In genomic region chr6:97006513-97007094, GRCm38 (mm10) we compare ENCODE assay signal across 9 mouse cellular contexts. TPM values are rescaled to one million over a fixed set of nuclear protein-coding genes. Genes with fewer than 3 reads are reported as not detected.
DNase-seq lines count a peak whose midpoint lies in the region; ATAC-seq and TF ChIP-seq lines count a peak whose summit lies in the region.
"Had no signal": no experiment of that assay in that cellular context is flagged by ENCODE, and none has a peak within 500 bp of the region (broad histone marks: within the 10 kb centered on the region; RNA-seq: fewer than 3 reads in every experiment).

No protein-coding gene starts in this region.

- 45% methylated on average over 8 of the region's 8 CpGs for WGBS in hindbrain, embryonic 14.5 days
- whole genome bisulfite sequencing in hindbrain, embryonic 16.5 days = 43% methylated on average over 8 of the region's 8 CpGs
- 35% methylated on average over 8 of the region's 8 CpGs for WGBS in midbrain, postnatal 0 days

- H3K9ac ChIP-seq in hindbrain, embryonic 14.5 days = no peak overlapping the region
- no peak overlapping the region for H3K9ac ChIP-seq in hindbrain, embryonic 16.5 days (ENCODE audit: low read depth, low read length)
- no peak overlapping the region for H3K9ac ChIP-seq in midbrain, postnatal 0 days (replicated peaks; ENCODE audit: low read length, poor library complexity, severe bottlenecking)
- H3K9ac ChIP-seq: embryonic facial prominence, embryonic 15.5 days had no signal

- peak; percentile 99 for TF ChIP-seq CTCF in midbrain, postnatal 0 days (IDR thresholded peaks at IDR 0.05)

- DNase-seq in hindbrain, embryonic 14.5 days (ENCODE audit: low spot score) = peak; percentile 86
- DNase-seq in MN1 (ENCODE audit: low spot score) = peak; percentile 55
- DNase-seq in cerebellum, adult 11-12 months = peak; percentile 7
- DNase-seq in frontal cortex, adult 2 months (ENCODE audit: extremely low spot score in 1 of 2, low spot score in 1 of 2) = peak; percentile 5 to 82
- DNase-seq in layer of hippocampus, postnatal 14 days (ENCODE audit: low spot score in 2 of 2) = peak; percentile 54 to 62
- peak; percentile 83 for DNase-seq in midbrain, postnatal 0 days (ENCODE audit: low spot score)
- peak; percentile 27 for DNase-seq in testis, postnatal 14 days (ENCODE audit: low spot score)

- H3K36me3 ChIP-seq in hindbrain, embryonic 14.5 days (replicated peaks; ENCODE audit: control insufficient read depth, insufficient read depth) = no peaks in the 10 kb centered on the region
- no peaks in the 10 kb centered on the region for H3K36me3 ChIP-seq in hindbrain, embryonic 16.5 days (ENCODE audit: control insufficient read depth, insufficient read depth, low read length)
- H3K36me3 ChIP-seq in midbrain, postnatal 0 days (ENCODE audit: insufficient read depth, low read length) = no peaks in the 10 kb centered on the region
- H3K36me3 ChIP-seq: embryonic facial prominence, embryonic 15.5 days had no signal

- H3K4me1 ChIP-seq in hindbrain, embryonic 14.5 days (replicated peaks; ENCODE audit: control insufficient read depth, insufficient read depth, low read length) = no peaks in the 10 kb centered on the region
- no peaks in the 10 kb centered on the region for H3K4me1 ChIP-seq in hindbrain, embryonic 16.5 days (ENCODE audit: control insufficient read depth, insufficient read depth, low read depth, low read length)
- H3K4me1 ChIP-seq in midbrain, postnatal 0 days (ENCODE audit: insufficient read depth, low read length) = no peaks in the 10 kb centered on the region
- H3K4me1 ChIP-seq: embryonic facial prominence, embryonic 15.5 days had no signal

- H3K27me3 ChIP-seq in hindbrain, embryonic 14.5 days (ENCODE audit: control insufficient read depth, insufficient read depth, low read length) = no peaks in the 10 kb centered on the region
- no peaks in the 10 kb centered on the region; the same call in 1 of the 2 replicates for H3K27me3 ChIP-seq in hindbrain, embryonic 16.5 days (replicated peaks; ENCODE audit: control insufficient read depth, insufficient read depth, low read length)
- no peaks in the 10 kb centered on the region for H3K27me3 ChIP-seq in midbrain, postnatal 0 days (ENCODE audit: insufficient read depth, low read length)
- H3K27me3 ChIP-seq: embryonic facial prominence, embryonic 15.5 days had no signal

- H3K4me2 ChIP-seq in hindbrain, embryonic 14.5 days (replicated peaks) = no peak overlapping the region
- H3K4me2 ChIP-seq in hindbrain, embryonic 16.5 days (ENCODE audit: low read length) = no peak overlapping the region
- H3K4me2 ChIP-seq in midbrain, postnatal 0 days (ENCODE audit: low read depth, low read length, poor library complexity, severe bottlenecking) = no peak overlapping the region
- H3K4me2 ChIP-seq: embryonic facial prominence, embryonic 15.5 days had no signal

- no peak overlapping the region for H3K4me3 ChIP-seq in hindbrain, embryonic 14.5 days (replicated peaks; ENCODE audit: low read length)
- no peak overlapping the region for H3K4me3 ChIP-seq in hindbrain, embryonic 16.5 days (ENCODE audit: low read length)
- H3K4me3 ChIP-seq in midbrain, postnatal 0 days (ENCODE audit: low read depth, low read length) = no peak overlapping the region
- H3K4me3 ChIP-seq: embryonic facial prominence, embryonic 15.5 days had no signal

- H3K9me3 ChIP-seq in hindbrain, embryonic 14.5 days (ENCODE audit: control insufficient read depth, low read length) = no peaks in the 10 kb centered on the region
- no peaks in the 10 kb centered on the region for H3K9me3 ChIP-seq in hindbrain, embryonic 16.5 days (ENCODE audit: control insufficient read depth, low read length)
- no peaks in the 10 kb centered on the region for H3K9me3 ChIP-seq in midbrain, postnatal 0 days (ENCODE audit: low read length)
- H3K9me3 ChIP-seq: embryonic facial prominence, embryonic 15.5 days had no signal

- H3K27ac ChIP-seq in hindbrain, embryonic 14.5 days = no peak overlapping the region
- H3K27ac ChIP-seq in hindbrain, embryonic 16.5 days (ENCODE audit: low read depth, low read length) = no peak overlapping the region
- H3K27ac ChIP-seq in midbrain, postnatal 0 days (ENCODE audit: low read depth, low read length) = no peak overlapping the region
- H3K27ac ChIP-seq: embryonic facial prominence, embryonic 15.5 days had no signal

- no peak for ATAC-seq in hindbrain, embryonic 14.5 days (ENCODE audit: low FRiP score)
- ATAC-seq in hindbrain, embryonic 16.5 days = no peak
- no peak for ATAC-seq in midbrain, postnatal 0 days (ENCODE audit: low FRiP score)

RNA-seq across cellular contexts. Expression of gene Fam19a4, which starts 53.6 kb away (rescaled TPM):
- polyA plus RNA-seq in hindbrain, embryonic 14.5 days (2014; fragmentation: Nextera tagmentation; extraction: Ambion mirVana) = 2.6 and 3.7 TPM in 2 replicates
- 3.2 and 3.4 TPM in 2 replicates for polyA plus RNA-seq in hindbrain, embryonic 16.5 days (2015; fragmentation: Nextera tagmentation; extraction: Ambion mirVana)
- 0.38 and 0.48 TPM in 2 replicates for polyA plus RNA-seq in frontal cortex, adult 2 months (2012; rRNA removed)
- total RNA-seq in layer of hippocampus, postnatal 14 days (2021) = 1 to 10 TPM in 1 of 2 experiments, under 1 TPM in 1; 0.69 to 2.0 TPM
- 4.0 and 5.7 TPM in 2 replicates for total RNA-seq in midbrain, postnatal 0 days (2014; rRNA removed)
- polyA plus RNA-seq in midbrain, postnatal 0 days (2015; fragmentation: Nextera tagmentation; extraction: Ambion mirVana) = 4.6 and 4.8 TPM in 2 replicates

Comparison
In these comparisons a context has a peak if more than half of its experiments do, and no peak if none do; other contexts are left out.
1. DNase-seq: peak in every context shown above with its lines; median percentile 86 in hindbrain, embryonic 14.5 days; 83 in midbrain, postnatal 0 days; 58 in layer of hippocampus, postnatal 14 days; 55 in MN1; 44 in frontal cortex, adult 2 months; 27 in testis, postnatal 14 days; 7 in cerebellum, adult 11-12 months.